Mouse (Mus musculus) small intestine, adult 2 months (tissue): ENCODE data around the gene Cetn2.

ENCODE experiments used
- CTCF ChIP-seq: fragments of 200-500 bp; IDR thresholded peaks from 2 replicates; pipeline ENCODE4 v1.5.1; 2012; ENCODE audit warnings: low read depth, mild to moderate bottlenecking, control low read depth, inconsistent platforms, low read length, moderate library complexity, mixed read lengths; ENCODE audit not compliant: insufficient replicate concordance, insufficient read length; ENCODE audit errors: extremely low read depth
- POLR2A ChIP-seq: fragments of 200-500 bp; IDR thresholded peaks from 2 replicates; pipeline ENCODE4 v1.6.1; 2012; ENCODE audit warnings: low read depth, mild to moderate bottlenecking, control low read depth, inconsistent platforms, low read length, moderate library complexity

DNA sequence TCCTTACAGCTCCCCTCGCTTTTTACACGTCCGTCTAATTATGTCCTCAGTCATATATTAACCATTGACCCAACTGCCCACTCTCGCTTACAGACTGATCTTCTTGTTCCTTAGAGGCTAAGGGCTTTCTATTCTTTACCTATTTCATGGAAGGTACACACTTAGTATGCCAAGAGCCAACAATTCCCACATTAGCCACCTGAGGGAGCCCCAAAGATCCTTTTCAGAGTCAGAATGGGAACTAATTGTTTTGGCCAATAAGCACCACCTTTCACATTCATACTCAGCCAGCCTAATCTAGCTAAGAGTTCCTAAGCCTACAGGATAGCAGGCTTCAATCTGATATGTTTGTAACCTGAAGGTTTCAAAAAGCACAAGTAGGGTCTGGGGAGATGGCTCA lies 42.2 kb upstream of the Cetn2 start:
- TF ChIP-seq CTCF = no peak
- TF ChIP-seq POLR2A = no peak
